12 mouse cellular contexts compared by ENCODE assay signal in the genomic region with DNA sequence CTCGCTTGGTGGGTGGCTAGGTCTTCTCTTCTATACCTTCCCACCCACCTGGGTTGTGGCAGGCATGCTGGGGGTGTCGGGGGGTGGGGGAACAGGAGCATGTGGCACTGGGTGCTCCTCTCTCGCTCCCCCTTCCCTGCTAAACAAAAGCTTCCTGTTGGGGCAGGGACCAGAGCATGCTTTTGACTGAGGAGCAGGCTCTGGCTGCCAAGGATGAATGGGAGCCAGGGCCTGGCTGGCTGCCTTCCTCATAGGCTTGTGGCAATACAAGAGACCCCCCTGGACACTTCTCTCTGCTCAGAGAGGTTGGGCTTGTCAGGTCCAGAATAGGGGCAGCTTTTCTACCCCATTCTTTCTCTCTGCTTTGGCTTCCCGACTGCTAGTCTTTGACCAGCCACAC. TPM values are rescaled to one million over a fixed set of nuclear protein-coding genes. Genes with fewer than 3 reads are reported as not detected.
DNase-seq lines count a peak whose midpoint lies in the region; ATAC-seq lines count a peak whose summit lies in the region.
"Had no signal": no experiment of that assay in that cellular context is flagged by ENCODE, and none has a peak within 500 bp of the region (broad histone marks: within the 10 kb centered on the region; RNA-seq: fewer than 3 reads in every experiment).

No protein-coding gene starts in this region.

- peaks cover 12% of the 10 kb centered on the region for H3K4me1 ChIP-seq in midbrain, embryonic 15.5 days
- H3K4me1 ChIP-seq in midbrain, embryonic 11.5 days (ENCODE audit: control insufficient read depth, insufficient read depth, low read length), result no peaks in the 10 kb centered on the region

- no peaks in the 10 kb centered on the region for H3K27me3 ChIP-seq in midbrain, embryonic 15.5 days (replicated peaks)
- no peaks in the 10 kb centered on the region for H3K27me3 ChIP-seq in midbrain, embryonic 11.5 days (ENCODE audit: control insufficient read depth, insufficient read depth, low read length)

- no peaks in the 10 kb centered on the region for H3K9me3 ChIP-seq in midbrain, embryonic 15.5 days
- H3K9me3 ChIP-seq in midbrain, embryonic 11.5 days (ENCODE audit: control insufficient read depth, low read length), result no peaks in the 10 kb centered on the region
- H3K9me3 ChIP-seq: limb, embryonic 12.5 days had no signal

- H3K4me2 ChIP-seq in midbrain, embryonic 15.5 days, result no peak overlapping the region
- no peak overlapping the region for H3K4me2 ChIP-seq in midbrain, embryonic 11.5 days
- H3K4me2 ChIP-seq: limb, embryonic 12.5 days had no signal

- intact Hi-C loops in gastrocnemius, postnatal 14 days (cut with DNase I; ENCODE audit: low total_unique reads), result no loop called here

- no peak overlapping the region for H3K9ac ChIP-seq in midbrain, embryonic 15.5 days
- H3K9ac ChIP-seq in midbrain, embryonic 11.5 days (ENCODE audit: low read length), result no peak overlapping the region
- H3K9ac ChIP-seq: limb, embryonic 12.5 days had no signal

- 68% methylated on average over 4 of the region's 4 CpGs for WGBS in midbrain, embryonic 15.5 days
- WGBS in midbrain, embryonic 11.5 days, result 77% methylated on average over 4 of the region's 4 CpGs

- H3K4me3 ChIP-seq in midbrain, embryonic 15.5 days, result no peak overlapping the region
- H3K4me3 ChIP-seq in midbrain, embryonic 11.5 days (ENCODE audit: low read depth, low read length), result no peak overlapping the region
- H3K4me3 ChIP-seq: limb, embryonic 12.5 days had no signal

- 0 out of 2 replicates have a peak, but pooled peaks have one; percentile 31 for ATAC-seq in midbrain, embryonic 15.5 days (replicated peaks)
- ATAC-seq in midbrain, embryonic 11.5 days (ENCODE audit: low FRiP score), result no peak
- ATAC-seq: CD4-positive, CD25-positive, alpha-beta regulatory T cell, adult 4 months had no signal

- DNase-seq in gastrocnemius, postnatal 14 days, result peak; percentile 28
- DNase-seq in gastrocnemius, postnatal 25 days, result no peak
- DNase-seq in midbrain, embryonic 11.5 days (ENCODE audit: low spot score, missing footprints), result no peak
- peak; percentile 30 to 44 for DNase-seq in cerebellum, postnatal 36 days
- DNase-seq in lung, postnatal 25 days (ENCODE audit: low spot score), result peak; percentile 2
- no peak for DNase-seq in embryo, embryonic 9.5 days (ENCODE audit: extremely low spot score)
- DNase-seq in kidney, postnatal 25 days, result no peak

- H3K36me3 ChIP-seq in midbrain, embryonic 15.5 days (replicated peaks), result no peaks in the 10 kb centered on the region
- H3K36me3 ChIP-seq in midbrain, embryonic 11.5 days (ENCODE audit: control insufficient read depth, insufficient read depth, low read length), result no peaks in the 10 kb centered on the region
- H3K36me3 ChIP-seq: limb, embryonic 12.5 days had no signal

- H3K27ac ChIP-seq in midbrain, embryonic 15.5 days, result no peak overlapping the region
- no peak overlapping the region for H3K27ac ChIP-seq in midbrain, embryonic 11.5 days (ENCODE audit: low read depth, low read length)
- H3K27ac ChIP-seq: kidney, postnatal 0 days; limb, embryonic 12.5 days had no signal

RNA-seq across cellular contexts. Expression of a gene that starts 39.3 kb away (rescaled TPM):
- total RNA-seq in gastrocnemius, postnatal 14 days (2021), result not detected
- not detected for total RNA-seq in gastrocnemius, postnatal 25 days (2021)
- not detected in 2 replicates for polyA plus RNA-seq in midbrain, embryonic 15.5 days (2015; fragmentation: Nextera tagmentation; extraction: Ambion mirVana)
- not detected in 2 replicates for polyA plus RNA-seq in midbrain, embryonic 11.5 days (2014; fragmentation: Nextera tagmentation; extraction: Ambion mirVana)
- polyA plus RNA-seq: CD4-positive, CD25-positive, alpha-beta regulatory T cell, adult 4 months; heart, embryonic 16.5 days; kidney, postnatal 0 days; limb, embryonic 12.5 days had no signal

RNA-seq across cellular contexts. Expression of a gene that starts 58.1 kb away (rescaled TPM):
- 10 to 100 TPM; 15.6 to 26.3 TPM for total RNA-seq in gastrocnemius, postnatal 14 days (2021)
- total RNA-seq in gastrocnemius, postnatal 25 days (2021), result 10 to 100 TPM in 1 of 2 experiments, 1 to 10 TPM in 1; 9.1 to 12.0 TPM
- 22.1 and 24.8 TPM in 2 replicates for polyA plus RNA-seq in midbrain, embryonic 15.5 days (2015; fragmentation: Nextera tagmentation; extraction: Ambion mirVana)
- 3.7 and 4.0 TPM in 2 replicates for polyA plus RNA-seq in midbrain, embryonic 11.5 days (2014; fragmentation: Nextera tagmentation; extraction: Ambion mirVana)

Comparison
In these comparisons a context has a peak if more than half of its experiments do, and no peak if none do; other contexts are left out.
1. DNase-seq: peak in gastrocnemius, postnatal 14 days (single experiment), cerebellum, postnatal 36 days (2 of 2) and lung, postnatal 25 days (single experiment); none in gastrocnemius, postnatal 25 days (single experiment), midbrain, embryonic 11.5 days (single experiment), embryo, embryonic 9.5 days (single experiment) and kidney, postnatal 25 days (0 of 2).